Mouse (Mus musculus) monocyte, adult 2 months (primary cell): ENCODE measurements around the gene Grpr.

Source experiments
- DNase-seq, 2 experiments: peaks; one replicate each; pipeline ENCODE4 v3.0.0; 2022; ENCODE audit warnings: low spot score in 2 of 2, low read depth in 1 of 2

Gene Grpr

GRCm38 (mm10) chrX:163549666-163550065 is at the start of gene Grpr:
TSS of gene Grpr (minus strand) at chrX:163549677.
- DNase-seq = no peak

DNA sequence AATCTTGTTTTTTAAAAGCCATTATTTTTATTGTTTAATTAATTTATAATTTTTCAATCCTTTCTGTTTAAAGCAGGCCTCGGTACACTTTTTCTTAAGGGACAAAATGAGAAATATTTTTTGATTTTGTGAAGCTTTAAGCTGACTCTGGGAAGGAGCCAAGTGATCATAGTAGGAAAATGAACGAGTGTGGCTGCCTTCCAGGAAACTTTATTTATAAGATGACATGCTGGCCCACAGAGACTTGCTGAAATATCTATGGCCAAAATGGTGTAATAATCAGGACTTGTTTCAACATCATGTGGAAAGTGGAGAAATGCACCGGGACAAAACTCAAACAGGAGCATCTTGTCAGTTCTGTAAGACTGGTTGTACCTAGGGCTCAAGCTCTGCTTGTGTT is 11.0 kb upstream of the Grpr start:
- no peak for DNase-seq

DNA sequence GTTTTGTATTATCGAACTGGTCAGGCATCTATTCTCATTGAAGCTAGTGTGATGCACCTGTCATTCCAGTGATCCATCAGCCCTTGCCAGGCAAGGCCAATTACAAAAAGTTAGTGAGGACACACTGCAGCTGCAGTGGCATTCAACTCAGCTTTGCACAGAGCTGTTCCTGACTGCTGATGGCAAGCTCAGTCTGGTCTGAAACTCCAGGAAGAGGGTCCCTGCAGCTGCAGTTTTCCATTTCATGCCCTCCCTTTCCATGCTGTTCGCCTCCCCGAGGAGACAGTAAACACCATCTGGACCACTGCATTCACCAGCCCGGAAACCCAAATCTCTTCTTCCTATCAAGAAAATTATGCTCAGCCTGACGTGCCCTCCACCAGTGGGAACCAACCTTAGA is 2.4 kb downstream of the Grpr start:
- no peak for DNase-seq

DNA sequence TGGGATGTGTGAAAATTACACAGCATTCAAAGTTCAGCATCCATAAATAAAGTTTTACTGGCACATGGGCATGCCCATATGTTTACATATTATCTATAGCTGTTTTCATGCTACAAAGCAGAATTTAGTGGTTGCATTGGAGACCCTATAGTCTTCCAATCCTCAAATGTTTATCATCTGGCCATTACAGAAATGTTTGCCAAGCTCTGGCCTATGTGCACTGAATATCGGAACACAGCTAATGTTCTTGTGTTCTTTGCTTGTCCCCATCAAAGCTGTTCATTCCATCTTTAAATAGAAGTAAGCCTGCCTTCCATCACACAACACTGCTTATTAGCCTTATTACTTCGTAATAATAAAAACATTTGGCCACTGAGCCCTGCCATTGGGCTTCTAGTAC is 16.6 kb downstream of the Grpr start:
- no peak for DNase-seq

DNA sequence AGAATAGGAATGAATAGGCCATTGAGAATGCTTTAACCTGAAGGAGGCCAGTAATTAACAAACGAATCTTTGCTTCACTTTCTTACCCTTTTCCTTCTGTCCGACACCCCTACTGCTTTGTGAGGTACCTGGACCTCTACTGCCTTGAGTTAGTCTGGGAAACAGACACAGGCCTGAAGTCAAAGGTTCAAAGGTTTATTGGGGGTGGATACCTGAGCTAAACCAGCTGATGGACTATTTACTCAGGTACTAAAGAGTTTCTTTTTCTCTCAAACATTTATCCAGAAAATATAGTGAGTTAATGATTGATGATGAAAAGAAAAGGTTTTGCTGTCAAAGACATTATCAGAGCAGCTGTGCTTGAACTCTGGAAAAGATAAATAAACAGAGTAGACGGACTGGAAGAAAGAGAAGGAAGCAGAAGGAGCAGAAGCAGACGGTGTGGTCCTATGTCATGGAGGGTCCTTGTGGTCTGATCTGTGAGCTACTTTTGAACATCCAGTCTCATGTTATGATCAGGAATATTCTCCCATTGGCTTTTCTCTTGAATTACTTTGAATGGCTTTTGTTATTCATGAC is 30.4 kb downstream of the Grpr start:
- DNase-seq = no peak

DNA sequence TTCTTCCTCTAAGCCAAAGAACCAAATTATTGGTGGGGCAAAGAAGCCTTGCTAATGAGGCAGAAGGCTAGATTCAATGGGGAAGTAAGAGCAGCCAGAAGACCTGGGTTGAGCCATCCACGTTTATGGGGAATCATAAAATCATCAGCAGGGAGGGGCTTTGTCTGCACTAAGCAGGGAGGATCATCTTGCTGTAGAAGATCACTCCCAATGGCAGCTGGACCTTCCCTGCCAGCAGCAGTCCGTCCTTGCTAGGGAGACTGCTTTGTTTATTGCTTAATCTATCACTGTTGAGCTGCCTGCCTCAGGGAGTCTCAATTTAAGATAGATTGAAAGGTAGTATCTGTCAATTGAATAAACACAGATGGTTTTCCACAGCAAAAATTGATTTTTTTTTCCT is 37.7 kb downstream of the Grpr start:
- no peak for DNase-seq

DNA sequence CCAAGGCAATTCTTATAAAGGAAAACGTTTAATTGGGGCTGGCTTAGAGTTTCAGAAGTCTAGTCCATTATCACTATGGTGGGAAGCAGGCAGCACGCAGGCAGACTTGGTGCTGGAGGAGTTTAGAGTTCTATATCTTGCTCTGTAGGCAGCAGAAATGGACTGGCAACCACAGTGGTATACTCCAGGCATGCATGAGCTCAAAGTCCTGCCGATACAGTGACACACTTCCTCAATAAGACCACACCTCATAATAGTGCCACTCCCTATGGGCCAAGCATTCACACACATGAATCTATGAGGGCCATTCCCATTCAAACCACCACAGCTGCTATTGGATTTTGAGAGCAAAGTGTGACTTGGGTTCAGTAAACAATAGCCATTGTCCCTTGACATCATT is 47.4 kb downstream of the Grpr start:
- DNase-seq = no peak
